Mouse (Mus musculus) limb, embryonic 15.5 days (tissue): ENCODE measurements around the gene Kctd15. TPM values are rescaled to one million over a fixed set of nuclear protein-coding genes. Genes with fewer than 3 reads are reported as not detected.

Experiments
- ATAC-seq: fragments of 200-750 bp; cut with Nextera tagmentation; 2 replicates; pipeline ENCODE4 v1.8.0; 2017; ENCODE audit warnings: low read depth, moderate TSS enrichment; ENCODE audit not compliant: insufficient number of reproducible peaks, low FRiP score, low TSS enrichment
- H3K27ac ChIP-seq: fragments of 300-500 bp; sonication (generic); 2 replicates; pipeline ENCODE4 v1.5.1; 2015; ENCODE audit warnings: moderate library complexity, mild to moderate bottlenecking, inconsistent platforms
- H3K27me3 ChIP-seq: fragments of 300-500 bp; sonication (generic); 2 replicates; pipeline ENCODE4 v1.6.1; 2015; ENCODE audit warnings: inconsistent platforms
- H3K36me3 ChIP-seq: fragments of 300-500 bp; sonication (generic); 2 replicates; pipeline ENCODE4 v1.6.1; 2015; ENCODE audit warnings: inconsistent platforms
- H3K4me1 ChIP-seq: fragments of 300-500 bp; sonication (generic); 2 replicates; pipeline ENCODE4 v1.6.1; 2015; ENCODE audit warnings: inconsistent platforms
- H3K4me2 ChIP-seq: fragments of 300-500 bp; sonication (generic); 2 replicates; pipeline ENCODE4 v1.6.1; 2015; ENCODE audit warnings: mild to moderate bottlenecking, inconsistent platforms
- H3K4me3 ChIP-seq: fragments of 300-500 bp; sonication (generic); 2 replicates; pipeline ENCODE4 v1.5.1; 2015; ENCODE audit warnings: mild to moderate bottlenecking, inconsistent platforms
- H3K9ac ChIP-seq: fragments of 300-500 bp; sonication (generic); 2 replicates; pipeline ENCODE4 v1.6.1; 2015; ENCODE audit warnings: inconsistent platforms
- H3K9me3 ChIP-seq: fragments of 300-500 bp; sonication (generic); 2 replicates; pipeline ENCODE4 v1.6.1; 2016; ENCODE audit warnings: inconsistent platforms
- WGBS: fragments of 180-500 bp; shearing (Covaris S2); methylation state at CpG from one replicate; pipeline ENCODE4 v1.1.7; 2015; 5-methylcytosine and 5-hydroxymethylcytosine counted together
- polyA plus RNA-seq: library from polyadenylated mRNA; unstranded; fragments of >200 nt; fragmentation: Nextera tagmentation; extraction: Ambion mirVana; gene quantifications from 2 replicates; pipeline ENCODE4 v1.2.1, GENCODE M21; 2015

The Kctd15 gene
- polyA plus RNA-seq, 1 experiment from 2014 or later = 32.6 TPM

GRCm38 (mm10) chr7:34610445-34610844, 46.1 kb downstream of the Kctd15 start:
- 27% methylated on average over 6 of the region's 6 CpGs for WGBS
- Histone ChIP-seq H3K36me3 (no peaks in the 10 kb centered on the region), H3K27me3 (no peaks in the 10 kb centered on the region), H3K4me3 (no peak overlapping the region), H3K27ac (peak overlapping the region; percentile 51), H3K4me1 (peaks cover 31% of the 10 kb centered on the region), H3K9me3 (no peaks in the 10 kb centered on the region), H3K4me2 (no peak overlapping the region), H3K9ac (no peak overlapping the region)
- peak; percentile 50; the same call in 1 of the 2 replicates for ATAC-seq

- ATAC-seq = no peak
- H3K4me1 ChIP-seq = peaks cover 35% of the 10 kb centered on the region
Measured at GRCm38 (mm10) chr7:34607334-34607970, 49.1 kb downstream of the Kctd15 start.

GRCm38 (mm10) chr7:34606729-34607128, 49.8 kb downstream of the Kctd15 start:
- H3K4me1 ChIP-seq = peaks cover 35% of the 10 kb centered on the region
- 9% methylated on average over 11 of the region's 11 CpGs for WGBS
- peak overlapping the region; percentile 14; the same call in 1 of the 2 replicates for H3K4me2 ChIP-seq

More at GRCm38 (mm10) chr7:34607334-34607970, 49.1 kb downstream of the Kctd15 start:
- no peak overlapping the region; the same call in none of the 2 replicates for H3K27ac ChIP-seq
- no peak overlapping the region for H3K9ac ChIP-seq
- no peaks in the 10 kb centered on the region for H3K9me3 ChIP-seq
- H3K4me3 ChIP-seq = no peak overlapping the region
- H3K27me3 ChIP-seq = no peaks in the 10 kb centered on the region
- no peaks in the 10 kb centered on the region for H3K36me3 ChIP-seq
- H3K4me2 ChIP-seq = no peak overlapping the region
- 33% methylated on average over 5 of the region's 5 CpGs for WGBS

GRCm38 (mm10) chr7:34606051-34606450, 50.5 kb downstream of the Kctd15 start:
- no peak overlapping the region for H3K9ac ChIP-seq
- H3K36me3 ChIP-seq = no peaks in the 10 kb centered on the region
- peaks cover 35% of the 10 kb centered on the region for H3K4me1 ChIP-seq
- H3K27me3 ChIP-seq = no peaks in the 10 kb centered on the region
- WGBS = 13% methylated on average over 15 of the region's 15 CpGs
- H3K4me3 ChIP-seq = 0 out of 2 replicates have a peak overlapping the region, but pooled peaks have one; percentile 11
- no peaks in the 10 kb centered on the region for H3K9me3 ChIP-seq
- H3K27ac ChIP-seq = peak overlapping the region; percentile 74
- ATAC-seq = no peak
- peak overlapping the region; percentile 38 for H3K4me2 ChIP-seq

More at GRCm38 (mm10) chr7:34606729-34607128, 49.8 kb downstream of the Kctd15 start:
- Histone ChIP-seq H3K27ac (peak overlapping the region; percentile 74), H3K36me3 (no peaks in the 10 kb centered on the region), H3K27me3 (no peaks in the 10 kb centered on the region), H3K9ac (no peak overlapping the region), H3K4me3 (no peak overlapping the region), H3K9me3 (no peaks in the 10 kb centered on the region)
- no peak for ATAC-seq

- ATAC-seq = no peak
- Histone ChIP-seq H3K4me2 (no peak overlapping the region), H3K36me3 (no peaks in the 10 kb centered on the region), H3K9me3 (no peaks in the 10 kb centered on the region), H3K4me3 (no peak overlapping the region), H3K27me3 (no peaks in the 10 kb centered on the region), H3K4me1 (peaks cover 31% of the 10 kb centered on the region), H3K27ac (no peak overlapping the region), H3K9ac (no peak overlapping the region)
- WGBS = 31% methylated on average over 9 of the region's 9 CpGs
Measured at GRCm38 (mm10) chr7:34598576-34598975, 58.0 kb downstream of the Kctd15 start.

- Histone ChIP-seq H3K27ac (no peak overlapping the region), H3K4me1 (peaks cover 31% of the 10 kb centered on the region), H3K27me3 (no peaks in the 10 kb centered on the region), H3K4me2 (no peak overlapping the region), H3K9me3 (no peaks in the 10 kb centered on the region), H3K36me3 (no peaks in the 10 kb centered on the region), H3K4me3 (no peak overlapping the region), H3K9ac (no peak overlapping the region)
- 88% methylated on average over 9 of the region's 9 CpGs for WGBS
- no peak for ATAC-seq
Measured at GRCm38 (mm10) chr7:34597986-34598385, 58.5 kb downstream of the Kctd15 start.

- Histone ChIP-seq H3K4me1 (peaks cover 31% of the 10 kb centered on the region), H3K9ac (no peak overlapping the region), H3K9me3 (no peaks in the 10 kb centered on the region), H3K4me3 (no peak overlapping the region), H3K27me3 (no peaks in the 10 kb centered on the region), H3K36me3 (no peaks in the 10 kb centered on the region), H3K4me2 (no peak overlapping the region), H3K27ac (0 out of 2 replicates have a peak overlapping the region, but pooled peaks have one; percentile 51)
- 22% methylated on average over 14 of the region's 14 CpGs for WGBS
- no peak for ATAC-seq
Measured at GRCm38 (mm10) chr7:34596531-34597235, 59.8 kb downstream of the Kctd15 start.

- Histone ChIP-seq H3K4me1 (peaks cover 35% of the 10 kb centered on the region), H3K27me3 (no peaks in the 10 kb centered on the region), H3K27ac (no peak overlapping the region), H3K9me3 (no peaks in the 10 kb centered on the region), H3K4me3 (no peak overlapping the region), H3K9ac (no peak overlapping the region), H3K36me3 (no peaks in the 10 kb centered on the region), H3K4me2 (no peak overlapping the region)
- 60% methylated on average over 4 of the region's 4 CpGs for WGBS
- no peak for ATAC-seq
Measured at GRCm38 (mm10) chr7:34595307-34595565, 61.3 kb downstream of the Kctd15 start.

GRCm38 (mm10) chr7:34594501-34595306, 61.8 kb downstream of the Kctd15 start:
- H3K9ac ChIP-seq = 0 out of 2 replicates have a peak overlapping the region, but pooled peaks have one; percentile 8
- H3K4me3 ChIP-seq = peak overlapping the region; percentile 28
- peak overlapping the region; percentile 60; the same call in 1 of the 2 replicates for H3K27ac ChIP-seq
- WGBS = 19% methylated on average over 18 of the region's 18 CpGs
- H3K4me1 ChIP-seq = peaks cover 35% of the 10 kb centered on the region
- H3K4me2 ChIP-seq = peak overlapping the region; percentile 52
- ATAC-seq = no peak
- no peaks in the 10 kb centered on the region for H3K27me3 ChIP-seq
- no peaks in the 10 kb centered on the region for H3K36me3 ChIP-seq
- no peaks in the 10 kb centered on the region for H3K9me3 ChIP-seq

- no peaks in the 10 kb centered on the region for H3K9me3 ChIP-seq
- no peak overlapping the region for H3K27ac ChIP-seq
- H3K9ac ChIP-seq = no peak overlapping the region
- H3K4me3 ChIP-seq = no peak overlapping the region
- H3K36me3 ChIP-seq = no peaks in the 10 kb centered on the region
- H3K27me3 ChIP-seq = no peaks in the 10 kb centered on the region
- no peak overlapping the region for H3K4me2 ChIP-seq
- 87% methylated on average over 11 of the region's 11 CpGs for WGBS
- ATAC-seq = no peak
- peaks cover 13% of the 10 kb centered on the region for H3K4me1 ChIP-seq
Measured at GRCm38 (mm10) chr7:34590711-34591110, 65.8 kb downstream of the Kctd15 start.
